Mouse (Mus musculus) ES-E14 (cell line): ENCODE measurements at regions not wholly inside any gene's neighbourhood (a gene's known extent, or its start where the extent isn't known, plus 50 kb on each side); places are given as distances from the start of the nearest gene placed in this dataset.

Experiments used
- DNase-seq: peaks from one replicate; pipeline ENCODE4 v3.0.0-alpha.2; 2013; ENCODE audit warnings: low read depth, low spot score
- H3K27ac ChIP-seq: 2 replicates; pipeline ENCODE4 v1.5.1; 2012; ENCODE audit warnings: low read depth, mild to moderate bottlenecking, low read length, moderate library complexity, mixed read lengths; ENCODE audit not compliant: poor library complexity, insufficient read depth, severe bottlenecking
- H3K36me3 ChIP-seq: 2 replicates; pipeline ENCODE4 v1.6.1; 2012; ENCODE audit warnings: mild to moderate bottlenecking, low read length, moderate library complexity, mixed read lengths; ENCODE audit not compliant: control insufficient read depth, poor library complexity, insufficient read depth, severe bottlenecking
- H3K4me1 ChIP-seq, 2 experiments: fragments of 150-350 bp in 1 of 2; sonication (generic) in 1 of 2; 2 replicates each; pipeline ENCODE4 v1.6.1; 2012; ENCODE audit warnings: low read length in 2 of 2, mild to moderate bottlenecking in 1 of 2, mixed read lengths in 1 of 2; ENCODE audit not compliant: control insufficient read depth in 2 of 2, insufficient read depth in 2 of 2, poor library complexity in 1 of 2
- H3K4me3 ChIP-seq, 2 experiments: fragments of 150-350 bp in 1 of 2; sonication (generic) in 1 of 2; 2 replicates each; pipeline ENCODE4 v1.5.1; 2012; ENCODE audit warnings: low read length in 2 of 2, low read depth in 1 of 2, mild to moderate bottlenecking in 1 of 2, mixed read lengths in 1 of 2; ENCODE audit not compliant: insufficient read depth in 1 of 2, poor library complexity in 1 of 2, severe bottlenecking in 1 of 2
- H3K9ac ChIP-seq: 2 replicates; pipeline ENCODE4 v1.6.1; 2012; ENCODE audit warnings: low read depth, mild to moderate bottlenecking, low read length, mixed read lengths; ENCODE audit not compliant: poor library complexity, insufficient read depth, severe bottlenecking
- H3K9me3 ChIP-seq: fragments of 150-350 bp; sonication (generic); 2 replicates; pipeline ENCODE4 v1.6.1; 2012; ENCODE audit warnings: low read depth, mild to moderate bottlenecking, low read length; ENCODE audit not compliant: control insufficient read depth, insufficient read depth
- CHD2 ChIP-seq: IDR thresholded peaks from 2 replicates; pipeline ENCODE4 v1.6.1; 2014; ENCODE audit warnings: mild to moderate bottlenecking, low read depth, low read length, inconsistent platforms
- HCFC1 ChIP-seq: IDR thresholded peaks from 2 replicates; pipeline ENCODE4 v1.6.1; 2012; ENCODE audit warnings: low read length, inconsistent platforms, borderline replicate concordance; ENCODE audit not compliant: insufficient read depth
- MAFK ChIP-seq: IDR thresholded peaks from 2 replicates; pipeline ENCODE4 v1.6.1; 2014; ENCODE audit warnings: mild to moderate bottlenecking, low read depth, low read length, inconsistent platforms; ENCODE audit not compliant: insufficient read depth
- ZC3H11A ChIP-seq: IDR thresholded peaks from 2 replicates; pipeline ENCODE4 v1.6.1; 2012; ENCODE audit warnings: low read depth, mild to moderate bottlenecking, inconsistent platforms, low read length, borderline replicate concordance
- ZNF384 ChIP-seq: IDR thresholded peaks from 2 replicates; pipeline ENCODE4 v1.6.1; 2012; ENCODE audit warnings: low read depth, low read length, inconsistent platforms
- in situ Hi-C, 2 experiments: fragments of 600-800 bp; cut with MboI; formaldehyde crosslinking; loops; one replicate each; pipeline ENCODE4 v1.15.1; 2025; ENCODE audit warnings: low sequenced_read_pairs in 2 of 2, inconsistent platforms in 1 of 2; ENCODE audit not compliant: unreplicated experiment in 2 of 2

GRCm38 (mm10) chr15:61599734-61600133 is 676.9 kb upstream of the A1bg start:
- DNase-seq, result no peak
- no peaks in the 10 kb centered on the region for H3K4me1 ChIP-seq
- TF ChIP-seq ZC3H11A (no peak), MAFK (no peak), HCFC1 (no peak), CHD2 (no peak), ZNF384 (no peak)
- H3K9ac ChIP-seq, result no peak overlapping the region
- H3K27ac ChIP-seq, result no peak overlapping the region
- H3K36me3 ChIP-seq, result no peaks in the 10 kb centered on the region
- no peaks in the 10 kb centered on the region for H3K9me3 ChIP-seq
- H3K4me3 ChIP-seq, result no peak overlapping the region
- in situ Hi-C loops, result no loop called here

DNA sequence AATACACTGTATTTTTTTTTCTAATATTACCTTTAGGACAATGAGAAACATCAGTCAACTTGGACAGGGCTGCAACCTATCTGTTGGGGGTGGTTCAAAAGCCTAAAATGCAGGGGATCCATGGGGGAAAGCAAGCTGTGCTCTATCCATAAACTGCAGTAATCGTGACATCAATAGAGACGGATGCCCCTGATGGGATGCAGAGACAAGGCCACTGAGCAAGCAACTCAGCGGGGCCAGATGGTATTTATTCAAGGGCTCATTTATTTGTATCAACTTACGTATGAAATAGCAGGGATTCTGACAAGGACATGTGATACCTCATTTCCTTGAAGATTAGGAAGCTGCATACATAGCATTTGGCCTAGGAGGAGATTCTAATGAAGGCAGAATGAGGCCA is 673.5 kb upstream of the A1bg start:
- no peaks in the 10 kb centered on the region for H3K9me3 ChIP-seq
- TF ChIP-seq ZC3H11A (no peak), CHD2 (no peak), ZNF384 (no peak), MAFK (no peak), HCFC1 (no peak)
- H3K9ac ChIP-seq, result no peak overlapping the region
- in situ Hi-C loops, result no loop called here
- no peaks in the 10 kb centered on the region for H3K36me3 ChIP-seq
- H3K4me3 ChIP-seq, result no peak overlapping the region
- no peaks in the 10 kb centered on the region for H3K4me1 ChIP-seq
- DNase-seq, result no peak
- no peak overlapping the region for H3K27ac ChIP-seq

DNA sequence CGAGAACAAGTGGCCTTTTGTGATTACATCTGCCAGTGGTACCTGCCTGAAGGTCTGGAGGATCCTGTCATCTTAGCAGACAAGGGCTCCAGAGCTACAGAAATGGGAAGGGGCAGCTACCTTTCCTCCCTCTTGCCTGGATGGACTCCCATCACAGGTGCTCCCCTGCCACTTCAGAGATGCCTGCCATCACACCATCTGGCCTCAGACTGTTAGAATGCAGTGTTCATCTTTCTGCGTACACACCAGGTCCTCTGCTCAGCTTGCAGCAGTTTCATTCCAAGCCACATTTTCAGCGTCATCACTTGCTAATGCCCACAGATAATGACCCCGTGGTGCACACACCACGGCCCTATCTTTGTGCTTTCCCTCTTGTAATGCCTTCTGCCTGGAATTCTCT is 666.1 kb upstream of the A1bg start:
- DNase-seq, result no peak
- TF ChIP-seq CHD2 (no peak), HCFC1 (no peak), ZC3H11A (no peak), MAFK (no peak), ZNF384 (no peak)
- no peaks in the 10 kb centered on the region for H3K4me1 ChIP-seq
- H3K36me3 ChIP-seq, result no peaks in the 10 kb centered on the region
- H3K9ac ChIP-seq, result no peak overlapping the region
- in situ Hi-C loops, result no loop called here
- no peak overlapping the region for H3K4me3 ChIP-seq
- no peaks in the 10 kb centered on the region for H3K9me3 ChIP-seq
- H3K27ac ChIP-seq, result no peak overlapping the region

DNA sequence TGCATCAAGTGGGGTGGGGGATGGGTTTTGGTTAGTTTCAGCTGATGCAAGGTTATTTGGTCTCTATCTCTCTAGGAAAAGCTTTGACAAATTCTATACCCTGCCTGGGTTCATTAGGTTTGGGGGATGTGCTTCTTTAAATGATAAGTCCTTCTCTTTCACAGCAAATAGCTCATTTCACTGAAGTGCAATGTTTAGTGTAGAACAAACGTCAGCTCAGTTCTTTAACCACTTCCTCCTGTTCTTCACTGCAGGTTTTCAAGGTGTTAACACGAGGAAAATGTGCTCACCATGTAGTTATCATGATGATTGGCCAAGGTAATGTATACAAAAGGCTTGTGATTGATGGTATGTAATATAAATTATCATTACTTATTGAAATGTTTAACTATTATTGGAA is 659.5 kb upstream of the A1bg start:
- H3K27ac ChIP-seq, result no peak overlapping the region
- no peaks in the 10 kb centered on the region for H3K9me3 ChIP-seq
- no peak overlapping the region for H3K9ac ChIP-seq
- no peak overlapping the region for H3K4me3 ChIP-seq
- no peaks in the 10 kb centered on the region for H3K4me1 ChIP-seq
- in situ Hi-C loops, result no loop called here
- TF ChIP-seq ZNF384 (no peak), MAFK (no peak), ZC3H11A (no peak), CHD2 (no peak), HCFC1 (no peak)
- H3K36me3 ChIP-seq, result no peaks in the 10 kb centered on the region
- no peak for DNase-seq

DNA sequence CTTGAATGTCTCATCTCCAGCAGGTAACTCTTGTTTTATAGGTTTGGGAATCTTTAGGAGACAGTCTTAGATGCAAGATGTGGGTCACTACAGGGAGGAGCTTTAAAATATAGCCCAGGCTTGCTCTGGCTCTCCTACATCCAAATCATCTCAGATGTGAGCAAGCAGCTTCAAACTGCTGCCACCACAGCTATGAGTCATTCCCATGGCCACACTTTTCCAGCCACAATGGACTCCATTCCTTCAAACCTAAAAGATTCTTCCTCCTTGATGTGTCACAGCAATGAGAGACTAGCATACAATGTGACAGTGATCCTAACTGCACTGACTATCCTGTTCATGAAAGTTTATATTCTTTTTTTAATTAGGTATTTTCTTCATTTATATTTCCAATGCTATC is 640.5 kb upstream of the A1bg start:
- in situ Hi-C loops, result no loop called here
- no peak for DNase-seq
- Histone ChIP-seq H3K27ac (no peak overlapping the region), H3K9ac (no peak overlapping the region), H3K4me1 (no peaks in the 10 kb centered on the region), H3K9me3 (no peaks in the 10 kb centered on the region), H3K4me3 (no peak overlapping the region), H3K36me3 (no peaks in the 10 kb centered on the region)
- TF ChIP-seq CHD2, result no peak
